Mouse (Mus musculus) hindbrain, embryonic 13.5 days (tissue): ENCODE measurements around the gene Ndrg2. TPM values are rescaled to one million over a fixed set of nuclear protein-coding genes. Genes with fewer than 3 reads are reported as not detected.
"Not testable (repeated sequence)": the region's sequence is repeated elsewhere in the genome, so short reads cannot be mapped to it uniquely, and the experiment has no call there.

ENCODE experiments used
- ATAC-seq: fragments of 200-750 bp; cut with Nextera tagmentation; 2 replicates; pipeline ENCODE4 v1.8.0; 2017; ENCODE audit warnings: moderate TSS enrichment; ENCODE audit not compliant: low FRiP score
- H3K27ac ChIP-seq: fragments of 300-500 bp; sonication (generic); 2 replicates; pipeline ENCODE4 v1.5.1; 2015; ENCODE audit warnings: inconsistent platforms, mild to moderate bottlenecking, moderate library complexity
- H3K27me3 ChIP-seq: fragments of 300-500 bp; sonication (generic); 2 replicates; pipeline ENCODE4 v1.6.1; 2015; ENCODE audit warnings: mild to moderate bottlenecking, inconsistent platforms
- H3K36me3 ChIP-seq: fragments of 300-500 bp; sonication (generic); 2 replicates; pipeline ENCODE4 v1.6.1; 2015; ENCODE audit warnings: mild to moderate bottlenecking, inconsistent platforms
- H3K4me1 ChIP-seq: fragments of 300-500 bp; sonication (generic); replicated peaks from 2 replicates; pipeline ENCODE4 v1.6.1; 2015; ENCODE audit warnings: inconsistent platforms
- H3K4me2 ChIP-seq: fragments of 300-500 bp; sonication (generic); 2 replicates; pipeline ENCODE4 v1.6.1; 2015; ENCODE audit warnings: inconsistent platforms, mild to moderate bottlenecking, moderate library complexity
- H3K4me3 ChIP-seq: fragments of 300-500 bp; sonication (generic); 2 replicates; pipeline ENCODE4 v1.5.1; 2015; ENCODE audit warnings: mild to moderate bottlenecking, inconsistent platforms
- H3K9ac ChIP-seq: fragments of 300-500 bp; sonication (generic); 2 replicates; pipeline ENCODE4 v1.6.1; 2015; ENCODE audit warnings: mild to moderate bottlenecking, inconsistent platforms
- H3K9me3 ChIP-seq: fragments of 300-500 bp; sonication (generic); 2 replicates; pipeline ENCODE4 v1.6.1; 2016; ENCODE audit warnings: inconsistent platforms
- WGBS: fragments of 180-500 bp; shearing (Covaris S2); methylation state at CpG from one replicate; pipeline ENCODE4 v1.1.7; 2015; 5-methylcytosine and 5-hydroxymethylcytosine counted together
- polyA plus RNA-seq: library from polyadenylated mRNA; unstranded; fragments of >200 nt; fragmentation: Nextera tagmentation; extraction: Ambion mirVana; gene quantifications from 2 replicates; pipeline ENCODE4 v1.2.1, GENCODE M21; 2015

Gene Ndrg2
- polyA plus RNA-seq, 1 experiment from 2014 or later = 144 TPM

DNA sequence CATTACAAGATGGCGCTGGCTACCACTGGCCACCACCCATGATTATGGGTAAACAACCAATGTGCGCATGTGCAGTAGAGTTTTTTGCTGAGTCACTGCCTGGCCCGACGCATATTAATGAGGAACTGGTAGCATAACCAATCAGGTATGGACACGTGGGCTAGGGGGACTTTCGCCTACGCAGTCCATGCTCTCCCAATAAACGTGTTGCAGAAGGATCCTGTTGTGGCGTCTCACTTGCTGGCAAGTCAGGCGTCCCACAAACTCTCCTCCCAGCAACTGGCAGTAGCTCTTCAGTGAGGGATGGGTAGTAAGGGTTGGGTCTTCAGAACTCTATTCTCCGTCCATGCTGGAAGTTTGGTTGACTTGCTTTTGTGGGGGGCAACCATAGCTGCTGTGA lies 13.0 kb upstream of the Ndrg2 start:
- H3K4me1 ChIP-seq, H3K36me3 ChIP-seq, H3K27me3 ChIP-seq, H3K9me3 ChIP-seq, H3K27ac ChIP-seq, H3K4me2 ChIP-seq, ATAC-seq, H3K4me3 ChIP-seq, H3K9ac ChIP-seq: not testable (repeated sequence)
- WGBS = 95% methylated on average over 11 of the region's 11 CpGs

DNA sequence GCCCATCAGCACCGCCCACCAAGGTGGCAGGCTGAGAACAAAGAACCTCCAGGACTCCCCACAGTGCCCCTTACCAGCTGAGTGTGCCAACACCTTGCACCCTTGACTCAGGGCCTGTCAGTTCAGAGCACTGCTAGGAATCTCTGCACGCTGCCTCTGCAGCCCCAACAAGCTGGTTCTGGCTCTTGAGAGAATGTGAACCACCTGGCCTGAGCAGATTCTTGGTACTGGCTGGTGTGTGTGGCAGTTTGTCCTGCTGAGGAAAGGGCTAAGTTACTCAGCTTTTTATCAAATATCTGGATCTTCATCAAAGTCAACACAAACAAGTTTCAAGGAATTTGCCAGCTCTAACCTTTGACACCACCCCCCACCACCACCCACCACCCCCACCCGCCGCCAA lies 9.5 kb upstream of the Ndrg2 start:
- Histone ChIP-seq H3K4me3 (no peak overlapping the region), H3K27me3 (no peaks in the 10 kb centered on the region), H3K36me3 (no peaks in the 10 kb centered on the region), H3K9me3 (no peaks in the 10 kb centered on the region), H3K4me1 (peaks cover 6% of the 10 kb centered on the region; the same call in 1 of the 2 replicates), H3K9ac (no peak overlapping the region), H3K4me2 (no peak overlapping the region), H3K27ac (no peak overlapping the region)
- no peak for ATAC-seq
- WGBS = 87% methylated on average over 4 of the region's 4 CpGs

- 86% methylated on average over 2 of the region's 2 CpGs for WGBS
- H3K4me3 ChIP-seq = no peak overlapping the region
- H3K4me1 ChIP-seq = peaks cover 6% of the 10 kb centered on the region; the same call in 1 of the 2 replicates
- H3K4me2 ChIP-seq = no peak overlapping the region
- H3K27me3 ChIP-seq = no peaks in the 10 kb centered on the region
- H3K9ac ChIP-seq = no peak overlapping the region
- no peaks in the 10 kb centered on the region for H3K36me3 ChIP-seq
- no peak overlapping the region for H3K27ac ChIP-seq
- H3K9me3 ChIP-seq = no peaks in the 10 kb centered on the region
- no peak for ATAC-seq
Observed at GRCm38 (mm10) chr14:51922910-51923309, 9.0 kb upstream of the Ndrg2 start.

- no peak for ATAC-seq
Observed at GRCm38 (mm10) chr14:51922571-51922865, 8.6 kb upstream of the Ndrg2 start, which contains the start of gene Rnase13. Rnase13 (minus strand) TSS chr14:51922773.

DNA sequence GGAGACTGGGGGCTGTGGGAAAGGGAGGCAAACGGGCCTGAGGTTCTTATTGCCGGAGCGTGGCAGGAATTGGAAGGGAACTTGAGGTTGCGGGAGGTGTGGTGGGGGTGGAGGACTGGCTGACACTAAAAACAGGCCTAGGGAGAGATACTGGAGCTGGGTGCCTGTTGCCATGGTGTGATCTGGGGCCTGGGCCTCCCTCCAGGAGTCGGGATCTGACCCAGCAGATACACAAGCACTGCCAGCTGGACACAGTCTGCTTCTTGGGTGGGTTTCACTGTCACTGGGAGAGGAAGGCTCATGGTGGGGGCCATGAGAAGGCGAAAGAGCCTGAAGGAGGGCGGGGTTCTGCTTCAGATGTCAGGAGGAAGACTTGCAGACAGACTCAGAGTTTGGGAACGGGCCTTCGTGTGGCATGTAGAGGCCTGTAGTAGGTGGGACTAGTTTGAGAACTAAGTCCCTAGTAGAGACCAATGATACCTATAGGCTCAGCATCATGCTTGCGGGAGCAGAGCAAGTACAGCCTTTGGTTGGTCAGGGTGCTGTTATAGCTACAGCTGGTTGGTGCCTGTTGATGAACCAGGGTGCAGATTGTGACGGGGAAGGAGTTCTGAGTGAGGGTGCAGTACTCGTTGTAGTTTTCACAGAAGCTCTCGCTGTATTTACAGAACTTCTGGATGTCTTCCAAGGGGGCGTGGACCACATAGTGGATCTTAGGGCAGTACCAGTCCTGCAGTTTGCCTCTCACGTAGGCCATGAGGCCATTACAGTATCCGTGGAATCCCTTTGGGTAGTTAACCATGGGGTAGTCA lies 8.0 kb upstream of the Ndrg2 start:
- Histone ChIP-seq H3K9me3 (no peaks in the 10 kb centered on the region), H3K4me3 (no peak overlapping the region), H3K27me3 (no peaks in the 10 kb centered on the region), H3K9ac (no peak overlapping the region), H3K4me1 (peaks cover 6% of the 10 kb centered on the region; the same call in 1 of the 2 replicates), H3K4me2 (no peak overlapping the region), H3K27ac (peak overlapping the region; percentile 4; the same call in 1 of the 2 replicates), H3K36me3 (no peaks in the 10 kb centered on the region)
- 77% methylated on average over 16 of the region's 16 CpGs for WGBS
- ATAC-seq = peak; percentile 70; the same call in 1 of the 2 replicates

More at GRCm38 (mm10) chr14:51922571-51922865, 8.6 kb upstream of the Ndrg2 start, which contains the start of gene Rnase13:
- H3K27me3 ChIP-seq = no peaks in the 10 kb centered on the region
- H3K9me3 ChIP-seq = no peaks in the 10 kb centered on the region
- peak within 1 kb of the TSS; percentile 4; the same call in 1 of the 2 replicates for H3K27ac ChIP-seq
- H3K4me1 ChIP-seq = peaks cover 6% of the 10 kb centered on the region; the same call in 1 of the 2 replicates
- 90% methylated on average over 7 of the region's 7 CpGs for WGBS
- no peak within 1 kb of the TSS for H3K9ac ChIP-seq
- no peak within 1 kb of the TSS for H3K4me3 ChIP-seq
- H3K4me2 ChIP-seq = no peak within 1 kb of the TSS
- no peaks in the 10 kb centered on the region for H3K36me3 ChIP-seq

DNA sequence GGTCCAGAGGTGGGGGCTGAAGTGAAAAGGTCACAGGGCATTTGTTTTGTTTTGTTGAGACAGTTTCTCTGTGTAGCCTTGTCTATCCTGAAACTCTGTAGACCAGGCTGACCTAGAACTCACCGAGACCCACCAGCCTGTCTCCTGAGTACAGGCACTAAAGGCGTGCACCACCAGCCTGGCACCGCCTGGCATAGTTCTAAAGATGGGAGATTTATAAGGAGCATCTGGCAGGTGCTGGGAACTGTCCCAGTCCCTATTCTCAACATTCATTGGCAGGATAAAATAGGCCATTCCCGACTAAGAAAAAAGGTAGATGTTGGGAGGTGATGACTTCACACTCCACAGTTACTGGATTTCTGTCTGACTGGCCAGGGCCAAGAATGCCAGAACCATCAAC lies 5.0 kb upstream of the Ndrg2 start:
- H3K9me3 ChIP-seq = no peaks in the 10 kb centered on the region
- no peaks in the 10 kb centered on the region for H3K36me3 ChIP-seq
- 90% methylated on average over 4 of the region's 4 CpGs for WGBS
- H3K4me3 ChIP-seq = no peak overlapping the region
- no peak overlapping the region for H3K9ac ChIP-seq
- ATAC-seq = no peak
- peaks cover 6% of the 10 kb centered on the region; the same call in 1 of the 2 replicates for H3K27me3 ChIP-seq
- no peak overlapping the region for H3K4me2 ChIP-seq
- no peak overlapping the region for H3K27ac ChIP-seq
- peaks cover 13% of the 10 kb centered on the region for H3K4me1 ChIP-seq

- no peak within 1 kb of the TSS for H3K4me3 ChIP-seq
- H3K27me3 ChIP-seq = peaks cover 11% of the 10 kb centered on the region; the same call in 1 of the 2 replicates
- no peak within 1 kb of the TSS for H3K27ac ChIP-seq
- H3K9me3 ChIP-seq = no peaks in the 10 kb centered on the region
- no peaks in the 10 kb centered on the region for H3K36me3 ChIP-seq
- ATAC-seq = no peak
- H3K9ac ChIP-seq = no peak within 1 kb of the TSS
- H3K4me1 ChIP-seq = peaks cover 21% of the 10 kb centered on the region
- 95% methylated on average over 4 of the region's 4 CpGs for WGBS
- H3K4me2 ChIP-seq = no peak within 1 kb of the TSS
Observed at GRCm38 (mm10) chr14:51918125-51918524, 4.2 kb upstream of the Ndrg2 start, which contains the start of gene Tppp2. Tppp2 (plus strand) TSS chr14:51918425.

DNA sequence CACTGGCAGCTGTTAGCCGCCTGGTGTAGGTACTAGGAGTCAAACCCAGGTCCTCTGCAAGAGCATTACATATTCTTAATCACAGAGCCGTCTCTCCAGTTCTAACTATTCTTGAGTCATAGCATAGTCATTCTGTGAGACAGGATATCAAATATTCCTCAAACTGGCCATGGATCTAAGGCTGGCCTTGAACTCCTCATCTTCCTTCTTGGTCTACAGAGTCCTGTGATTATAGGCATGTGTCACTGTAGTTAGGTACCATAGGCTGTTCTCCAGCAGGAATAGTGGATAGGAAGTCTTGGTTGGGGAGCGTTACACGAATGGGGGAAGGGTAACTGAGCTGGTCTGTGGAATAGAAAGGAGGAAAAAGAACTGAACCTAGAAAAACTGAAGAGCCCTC lies 2.6 kb upstream of the Ndrg2 start:
- Histone ChIP-seq H3K4me2 (no peak overlapping the region), H3K9me3 (no peaks in the 10 kb centered on the region), H3K4me3 (no peak overlapping the region), H3K9ac (no peak overlapping the region), H3K27ac (no peak overlapping the region), H3K4me1 (peaks cover 21% of the 10 kb centered on the region), H3K27me3 (peaks cover 17% of the 10 kb centered on the region), H3K36me3 (no peaks in the 10 kb centered on the region)
- ATAC-seq = no peak
- WGBS = 87% methylated on average over 4 of the region's 4 CpGs

- Histone ChIP-seq H3K36me3 (no peaks in the 10 kb centered on the region), H3K4me2 (no peak overlapping the region), H3K4me3 (no peak overlapping the region), H3K27ac (peak overlapping the region; percentile 77), H3K9ac (no peak overlapping the region), H3K9me3 (no peaks in the 10 kb centered on the region), H3K4me1 (peaks cover 23% of the 10 kb centered on the region), H3K27me3 (peaks cover 24% of the 10 kb centered on the region)
- WGBS = 53% methylated on average over 3 of the region's 3 CpGs
- no peak for ATAC-seq
Observed at GRCm38 (mm10) chr14:51915030-51915429, 1.1 kb upstream of the Ndrg2 start.

GRCm38 (mm10) chr14:51913062-51913959 lies 647 bp downstream of the Ndrg2 start:
- Histone ChIP-seq H3K36me3 (no peaks in the 10 kb centered on the region), H3K4me1 (peaks cover 23% of the 10 kb centered on the region), H3K4me3 (peak overlapping the region; percentile 64), H3K9me3 (no peaks in the 10 kb centered on the region), H3K4me2 (peak overlapping the region; percentile 98), H3K9ac (peak overlapping the region; percentile 83), H3K27me3 (peaks cover 24% of the 10 kb centered on the region), H3K27ac (peak overlapping the region; percentile 81)
- ATAC-seq = peak; percentile 71
- WGBS = under 1% methylated on average over 58 of the region's 58 CpGs

GRCm38 (mm10) chr14:51912391-51913061 lies 1.4 kb downstream of the Ndrg2 start:
- WGBS = 9% methylated on average over 14 of the region's 14 CpGs
- H3K4me2 ChIP-seq = peak overlapping the region; percentile 98
- H3K9me3 ChIP-seq = no peaks in the 10 kb centered on the region
- no peaks in the 10 kb centered on the region for H3K36me3 ChIP-seq
- ATAC-seq = peak; percentile 41
- H3K4me1 ChIP-seq = peaks cover 23% of the 10 kb centered on the region
- H3K9ac ChIP-seq = peak overlapping the region; percentile 83
- H3K27ac ChIP-seq = peak overlapping the region; percentile 81; the same call in 1 of the 2 replicates
- peak overlapping the region; percentile 64 for H3K4me3 ChIP-seq
- H3K27me3 ChIP-seq = peaks cover 24% of the 10 kb centered on the region

DNA sequence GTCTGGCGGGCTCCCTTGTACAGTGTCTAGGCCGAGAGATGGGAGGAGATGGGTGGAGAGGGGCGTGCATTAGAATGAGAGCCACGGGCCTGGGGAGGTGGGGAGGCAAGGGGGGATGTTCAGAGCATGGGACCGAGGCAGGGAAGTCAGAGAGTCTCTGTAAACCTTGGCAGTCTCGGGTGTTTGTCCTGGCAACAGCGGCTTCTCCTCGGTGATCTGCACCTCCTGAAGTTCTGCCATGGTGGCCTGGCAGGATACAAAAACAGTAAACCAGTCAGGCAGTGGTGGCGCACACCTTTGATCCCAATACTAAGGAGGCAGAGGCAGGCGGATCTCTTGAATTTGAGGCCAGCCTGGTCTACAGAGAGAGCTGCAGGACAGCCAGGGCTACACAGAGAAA lies 2.7 kb downstream of the Ndrg2 start:
- Histone ChIP-seq H3K4me3 (no peak overlapping the region), H3K36me3 (no peaks in the 10 kb centered on the region), H3K9ac (no peak overlapping the region), H3K9me3 (no peaks in the 10 kb centered on the region), H3K27me3 (peaks cover 24% of the 10 kb centered on the region), H3K4me1 (peaks cover 23% of the 10 kb centered on the region), H3K4me2 (peak overlapping the region; percentile 98), H3K27ac (no peak overlapping the region)
- ATAC-seq = no peak
- 91% methylated on average over 10 of the region's 10 CpGs for WGBS
